Mouse (Mus musculus): ENCODE results near the gene Olfr485.
"Not testable (repeated sequence)": the region's sequence is repeated elsewhere in the genome, so short reads cannot be mapped to it uniquely, and the experiment has no call there.

Olfr485 gene

GRCm38 (mm10) chr7:108159771-108160170 is at the start of gene Olfr485:
Olfr485 (minus strand) TSS chr7:108159871.
- DNase-seq (ENCODE audit: extremely low read depth, insufficient read length, low spot score): no peak

GRCm38 (mm10) chr7:108196938-108197337 is 37.3 kb upstream of the Olfr485 start:
- DNase-seq (ENCODE audit: extremely low read depth, insufficient read length, low spot score): no peak

GRCm38 (mm10) chr7:108196337-108196736 is 36.7 kb upstream of the Olfr485 start:
- DNase-seq (ENCODE audit: extremely low read depth, insufficient read length, low spot score): not testable (repeated sequence)

GRCm38 (mm10) chr7:108192714-108193113 is 33.0 kb upstream of the Olfr485 start:
- DNase-seq (ENCODE audit: extremely low read depth, insufficient read length, low spot score): not testable (repeated sequence)

GRCm38 (mm10) chr7:108191196-108191595 is 31.5 kb upstream of the Olfr485 start:
- DNase-seq (ENCODE audit: extremely low read depth, insufficient read length, low spot score): not testable (repeated sequence)

GRCm38 (mm10) chr7:108185237-108185636 is 25.6 kb upstream of the Olfr485 start:
- DNase-seq (ENCODE audit: extremely low read depth, insufficient read length, low spot score): not testable (repeated sequence)

- not testable (repeated sequence) for DNase-seq (ENCODE audit: extremely low read depth, insufficient read length, low spot score)
These were observed 24.7 kb upstream of the Olfr485 start for GRCm38 (mm10) chr7:108184401-108184800.

- not testable (repeated sequence) for DNase-seq (ENCODE audit: extremely low read depth, insufficient read length, low spot score)
These were observed 13.0 kb upstream of the Olfr485 start, which contains the start of gene Olfr486 for GRCm38 (mm10) chr7:108172642-108173041. Olfr486 (minus strand) TSS chr7:108172742.

- no peak for DNase-seq (ENCODE audit: extremely low read depth, insufficient read length, low spot score)
These were observed 32.3 kb downstream of the Olfr485 start, which contains the start of gene Olfr484 for GRCm38 (mm10) chr7:108127349-108127748. Olfr484 (minus strand) TSS chr7:108127449.

GRCm38 (mm10) chr7:108121416-108121815 is 38.3 kb downstream of the Olfr485 start:
- no peak for DNase-seq (ENCODE audit: extremely low read depth, insufficient read length, low spot score)

GRCm38 (mm10) chr7:108120681-108121080 is 39.0 kb downstream of the Olfr485 start:
- DNase-seq (ENCODE audit: extremely low read depth, insufficient read length, low spot score): no peak

Data from 3134 (cell line).